Mouse (Mus musculus) bone marrow macrophage, adult 2 months (primary cell): ENCODE data around the gene Zfp93. TPM values are rescaled to one million over a fixed set of nuclear protein-coding genes. Genes with fewer than 3 reads are reported as not detected.
A peak's percentile ranks its signal among the peaks of the same experiment; 100 is the strongest.

Experiments used
- H3K27ac ChIP-seq: 2 replicates; pipeline ENCODE4 v1.5.1; 2012; ENCODE audit warnings: low read depth, low read length; ENCODE audit not compliant: insufficient read depth
- H3K4me1 ChIP-seq: 2 replicates; pipeline ENCODE4 v1.6.1; 2012; ENCODE audit warnings: low read length; ENCODE audit not compliant: control insufficient read depth, insufficient read depth
- H3K4me3 ChIP-seq: 2 replicates; pipeline ENCODE4 v1.5.1; 2012; ENCODE audit warnings: mild to moderate bottlenecking, low read length, moderate library complexity; ENCODE audit not compliant: insufficient read depth
- CTCF ChIP-seq: IDR thresholded peaks from 2 replicates; pipeline ENCODE4 v1.5.1; 2012; ENCODE audit warnings: low read depth, mild to moderate bottlenecking, low read length, moderate library complexity
- POLR2A ChIP-seq: IDR thresholded peaks from 2 replicates; pipeline ENCODE4 v1.6.1; 2012; ENCODE audit warnings: mild to moderate bottlenecking, low read depth, low read length, borderline replicate concordance
- polyA plus RNA-seq: library from polyadenylated mRNA; stranded (reverse); fragments of >200 nt; gene quantifications from 2 replicates; pipeline ENCODE4 v1.2.4, GENCODE M21; 2012; ENCODE audit not compliant: missing spikeins, insufficient read depth, insufficient read length

Gene Zfp93
- polyA plus RNA-seq, 1 experiment: 1.2 TPM

DNA sequence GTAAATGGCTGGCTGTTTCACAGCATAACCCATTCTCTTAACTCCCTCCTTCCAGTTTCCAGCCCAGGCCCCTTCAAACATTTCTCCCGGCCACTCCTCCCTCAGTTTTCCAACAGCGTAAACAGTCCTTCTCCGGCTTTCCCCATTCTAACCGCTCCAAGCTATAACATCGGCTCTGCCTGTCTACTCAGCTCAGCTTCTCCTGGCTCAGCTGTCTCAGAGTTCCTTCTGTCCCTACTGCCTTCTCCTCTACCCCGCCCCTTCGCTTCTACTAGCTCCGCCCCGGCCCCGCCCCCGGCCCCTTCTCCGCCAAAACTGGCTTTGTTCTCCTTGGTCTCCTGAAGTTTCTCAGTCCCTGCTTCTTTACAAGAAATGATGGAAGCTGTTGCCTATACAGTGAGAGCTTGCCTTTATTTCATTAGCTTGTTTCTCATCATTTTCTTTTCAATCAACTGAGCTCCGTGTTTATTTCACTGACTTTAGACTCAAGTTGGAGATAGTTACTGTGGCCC lies 30.6 kb downstream of the Zfp93 start, which contains the start of gene Zfp61:
Gene Zfp61, minus strand, starts transcription at position 462 of the 512 bp plus-strand sequence.
- TF ChIP-seq POLR2A (no peak), CTCF (no peak)
- peaks cover 3% of the 10 kb centered on the region for H3K4me1 ChIP-seq
- no peak within 1 kb of the TSS for H3K27ac ChIP-seq
- peak within 1 kb of the TSS; percentile 13; the same call in 1 of the 2 replicates for H3K4me3 ChIP-seq

DNA sequence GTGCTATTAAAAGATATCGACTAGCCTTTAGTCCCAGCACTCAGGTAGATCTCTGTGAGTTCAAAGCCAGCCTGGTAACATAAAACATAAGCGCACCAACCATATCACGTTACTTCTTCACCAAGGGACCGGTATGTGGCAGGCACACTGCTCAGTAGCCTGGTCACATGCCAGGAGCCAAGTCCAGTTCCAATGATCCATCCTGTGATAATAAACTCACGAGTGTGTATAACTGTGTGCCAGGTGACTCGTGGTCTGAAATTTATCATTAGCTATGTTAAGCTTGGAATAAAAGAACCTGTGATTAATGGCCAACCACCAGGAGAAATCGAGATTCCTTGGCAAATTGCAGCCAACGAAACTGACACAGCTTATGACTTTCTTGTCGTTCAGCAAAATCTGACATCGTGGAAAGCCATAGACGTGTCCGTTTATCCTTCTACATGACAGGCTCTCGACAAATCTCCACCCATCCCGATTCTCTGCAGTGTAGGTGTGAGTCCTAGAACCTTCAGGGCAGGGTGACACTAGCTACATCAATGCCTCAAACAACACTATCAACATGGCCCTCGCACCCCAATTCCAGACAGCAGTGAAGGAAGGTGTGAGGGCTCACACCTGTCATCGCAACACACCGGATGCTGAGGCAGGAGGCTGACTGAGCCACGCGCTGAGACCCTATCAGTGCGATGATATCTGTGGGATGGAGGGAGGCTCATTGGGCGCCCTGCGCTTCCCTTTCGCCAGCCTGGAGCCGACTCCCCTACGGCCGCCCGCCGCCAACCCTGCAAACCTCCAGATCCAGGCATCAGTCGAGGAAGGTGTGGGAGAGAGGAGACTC lies 45.7 kb downstream of the Zfp93 start:
- H3K4me1 ChIP-seq: peaks cover 8% of the 10 kb centered on the region
- no peak overlapping the region for H3K27ac ChIP-seq
- peak overlapping the region; percentile 77 for H3K4me3 ChIP-seq
- TF ChIP-seq CTCF: no peak
- no peak for TF ChIP-seq POLR2A

DNA sequence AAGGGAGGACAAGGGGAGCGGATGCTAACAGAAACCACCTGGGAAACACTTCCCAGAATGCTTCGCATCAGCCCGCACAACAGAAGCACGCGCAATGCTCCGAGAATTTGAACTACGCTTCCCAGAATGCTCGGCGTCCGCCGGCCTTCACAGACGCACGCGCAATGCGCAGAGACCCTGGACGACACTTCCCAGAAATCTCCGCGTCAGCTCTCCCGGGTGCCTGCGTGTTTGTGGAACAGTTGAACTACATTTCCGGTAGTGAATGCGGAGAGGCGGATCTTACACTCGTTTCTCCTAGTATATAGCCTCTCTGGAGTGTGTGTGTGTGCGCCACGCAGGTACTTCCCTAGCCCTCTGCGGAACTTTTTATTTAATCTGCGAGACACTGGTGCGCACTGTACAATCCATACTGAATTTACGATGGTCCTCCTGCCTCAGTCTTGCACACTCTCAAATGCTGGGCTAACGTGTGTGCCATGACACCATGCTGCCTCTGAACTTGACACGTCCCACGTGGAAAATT lies 46.4 kb downstream of the Zfp93 start, which contains the start of gene Zfp94:
Gene Zfp94, minus strand, starts transcription at position 100 of the 526 bp plus-strand sequence.
- peak within 1 kb of the TSS; percentile 77 for H3K4me3 ChIP-seq
- peaks cover 8% of the 10 kb centered on the region for H3K4me1 ChIP-seq
- H3K27ac ChIP-seq: peak within 1 kb of the TSS; percentile 59
- TF ChIP-seq CTCF (no peak), POLR2A (no peak)

DNA sequence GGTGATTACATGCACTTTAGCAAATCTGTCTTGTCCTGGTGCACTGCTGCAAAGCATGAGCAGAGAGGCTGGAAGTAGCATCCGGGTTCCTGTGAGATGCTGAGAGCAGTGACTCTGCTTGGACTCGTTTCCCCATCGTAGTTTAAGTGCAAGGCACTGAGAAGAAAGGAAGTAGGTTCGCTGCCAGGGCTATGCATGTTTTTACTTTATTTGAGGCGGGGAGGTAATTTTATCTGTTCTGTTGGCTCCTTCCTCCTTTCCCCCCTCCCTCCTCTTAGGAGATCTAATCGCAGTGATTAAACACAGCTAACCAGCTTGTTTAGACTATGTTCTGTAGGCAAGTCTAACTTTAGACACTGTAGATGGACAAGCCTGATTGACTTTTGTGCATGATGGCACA lies 48.7 kb downstream of the Zfp93 start:
- no peak for TF ChIP-seq CTCF
- TF ChIP-seq POLR2A: no peak
- H3K27ac ChIP-seq: no peak overlapping the region

DNA sequence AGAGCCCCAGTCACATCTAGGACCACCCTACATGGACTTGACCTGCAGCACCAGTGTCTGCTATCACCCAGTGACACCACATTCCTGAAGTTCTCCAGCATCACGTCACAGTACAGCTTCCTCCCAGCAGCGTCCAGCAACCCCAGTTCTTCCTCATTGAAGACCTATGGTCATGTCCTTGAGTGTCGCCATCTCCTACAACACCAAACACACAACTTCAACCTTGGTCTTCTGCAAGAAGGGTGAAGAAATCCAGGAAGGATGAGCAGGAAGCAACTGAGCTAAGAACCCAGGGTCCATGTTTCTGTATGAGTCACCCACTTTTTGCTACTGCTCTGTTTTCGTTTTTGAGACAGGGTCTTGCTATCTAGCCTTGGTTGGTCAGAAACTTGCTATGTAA lies 52.4 kb downstream of the Zfp93 start:
- no peak overlapping the region for H3K27ac ChIP-seq
- TF ChIP-seq CTCF (no peak), POLR2A (no peak)
- H3K4me3 ChIP-seq: no peak overlapping the region
- H3K4me1 ChIP-seq: no peaks in the 10 kb centered on the region

More for the DNA sequence above, 48.7 kb downstream of the Zfp93 start:
- Histone ChIP-seq H3K4me1 (peaks cover 8% of the 10 kb centered on the region), H3K4me3 (no peak overlapping the region)

DNA sequence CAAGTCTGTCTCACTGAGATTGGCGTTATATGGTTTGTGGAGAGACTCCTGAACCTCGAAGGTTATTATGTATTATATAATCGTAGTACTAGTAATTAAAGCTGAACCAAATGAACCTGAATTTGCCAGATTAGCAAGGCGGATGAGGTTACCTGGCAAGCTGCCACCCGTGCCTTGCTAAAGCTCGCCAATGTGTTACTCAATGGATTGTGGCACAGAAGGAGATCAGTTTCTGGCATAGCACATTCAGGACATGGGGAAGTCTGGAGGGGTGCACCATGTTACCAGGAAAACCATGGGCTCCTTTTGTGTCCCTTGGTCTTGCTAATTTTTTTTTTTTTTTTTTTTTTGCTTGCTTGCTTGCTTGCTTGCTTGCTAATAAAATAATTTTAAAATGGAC lies 55.0 kb downstream of the Zfp93 start:
- no peaks in the 10 kb centered on the region for H3K4me1 ChIP-seq

DNA sequence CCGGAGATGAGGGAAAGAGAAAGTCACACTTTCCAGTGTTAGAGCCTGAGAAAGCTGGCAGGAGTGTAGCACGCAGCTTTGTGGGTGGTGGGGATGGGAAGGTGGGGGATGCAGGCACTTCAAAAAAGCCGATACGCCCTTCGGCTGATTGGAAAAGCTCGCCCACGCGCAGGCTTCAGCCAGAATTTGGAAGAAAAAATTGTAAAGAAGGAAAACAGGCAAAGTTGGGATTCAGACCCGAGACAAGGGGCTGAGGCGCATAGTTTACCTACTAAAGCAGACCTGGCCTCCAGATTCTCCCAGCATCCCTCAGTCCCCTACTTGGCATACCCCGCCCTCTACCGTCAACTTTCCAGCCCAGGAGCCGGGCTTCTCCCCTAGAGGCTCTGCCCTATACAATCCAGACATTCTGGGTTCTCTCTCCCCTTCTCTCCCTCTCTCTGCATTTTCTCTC lies 55.5 kb downstream of the Zfp93 start:
- no peak for TF ChIP-seq POLR2A
- H3K4me1 ChIP-seq: no peaks in the 10 kb centered on the region
- no peak overlapping the region for H3K27ac ChIP-seq
- no peak overlapping the region for H3K4me3 ChIP-seq

More for the DNA sequence above, 55.0 kb downstream of the Zfp93 start:
- TF ChIP-seq CTCF (no peak), POLR2A (no peak)
- no peak overlapping the region for H3K4me3 ChIP-seq
- no peak overlapping the region for H3K27ac ChIP-seq

DNA sequence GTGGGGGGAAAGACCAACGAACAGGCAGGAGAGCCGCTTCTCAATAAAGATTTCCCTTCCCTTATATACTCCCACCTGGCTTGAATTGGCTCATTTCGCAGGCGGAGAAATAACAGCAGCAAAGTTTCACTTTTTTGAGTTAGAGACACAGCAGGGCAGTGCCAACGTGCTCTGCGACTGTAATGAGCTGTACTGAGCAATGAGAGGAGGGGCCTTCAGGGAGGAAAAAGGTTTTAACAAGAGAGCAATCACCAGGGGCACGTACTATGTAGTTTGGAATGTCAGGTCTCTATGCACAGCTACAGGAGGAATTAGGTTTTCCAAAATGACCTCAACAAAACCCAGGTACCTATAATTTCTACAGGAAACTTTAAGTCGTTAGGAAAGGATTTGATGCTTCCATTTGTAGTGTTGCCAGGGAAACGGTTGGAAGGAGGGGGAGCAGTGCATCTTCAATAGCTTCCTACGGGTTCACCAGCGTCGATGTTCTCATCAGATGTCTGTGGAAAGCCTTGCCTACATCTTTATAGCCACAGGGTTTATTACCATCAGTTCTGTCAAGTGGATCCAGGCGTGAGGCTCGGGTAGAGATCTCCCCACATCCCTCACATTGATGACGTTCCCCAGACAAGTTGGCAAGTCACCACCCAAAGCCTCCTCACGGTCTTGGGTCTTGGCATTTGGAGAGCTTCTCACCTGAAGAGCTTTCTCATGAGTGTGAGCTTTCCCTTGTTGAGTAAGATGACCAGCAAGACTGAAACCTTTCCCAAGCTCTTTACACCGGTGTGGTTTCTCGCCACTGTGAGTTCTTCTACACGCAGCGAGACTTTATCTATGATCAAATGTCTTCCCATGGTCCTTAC lies 56.3 kb downstream of the Zfp93 start:
- no peak overlapping the region for H3K4me3 ChIP-seq
- no peak overlapping the region for H3K27ac ChIP-seq
- no peaks in the 10 kb centered on the region for H3K4me1 ChIP-seq
- TF ChIP-seq CTCF (no peak), POLR2A (no peak)

Other genes starting within 250 kb of the Zfp93 start
- gene Vmn1r183, start 217.2 kb upstream of the Zfp93 start, polyA plus RNA-seq: 0.32 TPM in 1 of 2 replicates, not detected in the other
- 10.8 and 11.2 TPM in 2 replicates for gene Zfp180, start 188.5 kb upstream of the Zfp93 start, polyA plus RNA-seq
- 0.38 and 1.2 TPM in 2 replicates for gene Zfp112, start 158.1 kb upstream of the Zfp93 start, polyA plus RNA-seq
- gene Zfp235, start 136.3 kb upstream of the Zfp93 start, polyA plus RNA-seq: 6.4 and 7.0 TPM in 2 replicates
- gene Zfp114, start 95.4 kb upstream of the Zfp93 start, polyA plus RNA-seq: 0.50 TPM in 1 of 2 replicates, not detected in the other
- gene Zfp111, start 59.0 kb upstream of the Zfp93 start, polyA plus RNA-seq: 7.4 and 8.7 TPM in 2 replicates
- gene Zfp109, start 32.9 kb upstream of the Zfp93 start, polyA plus RNA-seq: 2.5 and 3.1 TPM in 2 replicates
- gene Zfp108, start 15.6 kb upstream of the Zfp93 start, polyA plus RNA-seq: 1.9 TPM in 2 replicates
- gene Zfp61, start 30.8 kb downstream of the Zfp93 start, polyA plus RNA-seq: 10.0 and 11.3 TPM in 2 replicates
- gene Zfp94, start 46.2 kb downstream of the Zfp93 start, polyA plus RNA-seq: 3.5 and 5.3 TPM in 2 replicates
- not detected in 2 replicates for gene Tescl, start 63.5 kb downstream of the Zfp93 start, polyA plus RNA-seq
- gene Lypd5, start 78.8 kb downstream of the Zfp93 start, polyA plus RNA-seq: not detected in 2 replicates
- 50.1 and 51.4 TPM in 2 replicates for gene Kcnn4, start 99.8 kb downstream of the Zfp93 start, polyA plus RNA-seq
- gene Smg9, start 129.2 kb downstream of the Zfp93 start, polyA plus RNA-seq: 35.8 and 36.5 TPM in 2 replicates
- not detected in 2 replicates for gene Irgc1, start 181.9 kb downstream of the Zfp93 start, polyA plus RNA-seq
- 24.8 and 27.5 TPM in 2 replicates for gene Plaur, start 192.1 kb downstream of the Zfp93 start, polyA plus RNA-seq
- not detected in 2 replicates for gene Cadm4, start 211.6 kb downstream of the Zfp93 start, polyA plus RNA-seq
- gene Zfp428, start 236.6 kb downstream of the Zfp93 start, polyA plus RNA-seq: 0.69 TPM in 1 of 2 replicates, not detected in the other
- not detected in 2 replicates for gene AC161166.1, start 242.0 kb downstream of the Zfp93 start, polyA plus RNA-seq